Comparison of ENCODE assay signal across 25 mouse cellular contexts in the genomic region with DNA sequence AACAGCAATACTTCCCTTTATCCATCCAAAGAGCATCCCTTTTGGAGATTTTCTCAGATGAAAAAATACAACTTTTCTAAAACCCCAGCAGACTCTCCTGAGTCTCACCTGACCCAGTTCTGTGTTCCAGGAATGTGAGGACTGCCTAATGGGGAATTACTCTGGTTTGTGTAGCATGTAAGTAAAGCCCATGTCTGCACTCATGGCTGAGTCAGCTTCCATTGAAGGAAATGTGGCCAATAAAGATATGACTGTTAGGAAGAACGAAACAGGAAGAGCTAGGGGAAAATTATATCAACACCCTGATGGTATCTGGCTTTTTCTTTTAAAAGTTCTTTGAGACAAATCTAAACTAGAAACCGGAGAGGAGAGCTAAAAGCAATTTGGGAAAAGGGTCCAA. TPM values are rescaled to one million over a fixed set of nuclear protein-coding genes. Genes with fewer than 3 reads are reported as not detected.
DNase-seq lines count a peak whose midpoint lies in the region; ATAC-seq and TF ChIP-seq lines count a peak whose summit lies in the region.
"Had no signal": no experiment of that assay in that cellular context is flagged by ENCODE, and none has a peak within 500 bp of the region (broad histone marks: within the 10 kb centered on the region; RNA-seq: fewer than 3 reads in every experiment).

No protein-coding gene starts in this region.

- no peak overlapping the region for H3K4me2 ChIP-seq in lung, postnatal 0 days (replicated peaks; ENCODE audit: low read depth, low read length)
- H3K4me2 ChIP-seq: embryonic facial prominence, embryonic 15.5 days; forebrain, embryonic 15.5 days; heart, embryonic 13.5 days; hindbrain, embryonic 12.5 days had no signal

- no peak overlapping the region for H3K9ac ChIP-seq in lung, postnatal 0 days (replicated peaks; ENCODE audit: low read depth)
- H3K9ac ChIP-seq in MEL (ENCODE audit: control insufficient read depth, low read depth, low read length, poor library complexity, severe bottlenecking): no peak overlapping the region
- H3K9ac ChIP-seq: embryonic facial prominence, embryonic 15.5 days; forebrain, embryonic 15.5 days; heart, embryonic 13.5 days; hindbrain, embryonic 12.5 days had no signal

- WGBS in lung, postnatal 0 days: 57% methylated on average over 2 of the region's 2 CpGs

- no peaks in the 10 kb centered on the region for H3K9me3 ChIP-seq in lung, postnatal 0 days (ENCODE audit: low read length)
- no peaks in the 10 kb centered on the region for H3K9me3 ChIP-seq in MEL (replicated peaks; ENCODE audit: insufficient read depth, low read length)
- H3K9me3 ChIP-seq: embryonic facial prominence, embryonic 15.5 days; forebrain, embryonic 10.5 days; forebrain, embryonic 15.5 days; heart, embryonic 13.5 days; hindbrain, embryonic 12.5 days had no signal

- no peaks in the 10 kb centered on the region for H3K36me3 ChIP-seq in lung, postnatal 0 days (ENCODE audit: insufficient read depth, low read length)
- H3K36me3 ChIP-seq in MEL (ENCODE audit: control insufficient read depth in 1 of 2, insufficient read depth in 2 of 2, low read length in 2 of 2): peaks cover 9 to 26% of the 10 kb centered on the region in 2 experiments

- H3K27ac ChIP-seq in lung, postnatal 0 days (ENCODE audit: low read length): 0 out of 2 replicates have a peak overlapping the region, but pooled peaks have one; percentile 5
- peak overlapping the region; percentile 63 for H3K27ac ChIP-seq in MEL (ENCODE audit: control insufficient read depth, low read depth, low read length)
- H3K27ac ChIP-seq: embryonic facial prominence, embryonic 15.5 days; forebrain, embryonic 10.5 days; forebrain, embryonic 15.5 days; heart, adult 2 months; heart, embryonic 13.5 days; hindbrain, embryonic 12.5 days had no signal

- TF ChIP-seq RAD21 in MEL (IDR thresholded peaks at IDR 0.05; ENCODE audit: low read depth, low read length): no peak

- intact Hi-C loops in left cerebral cortex, postnatal 4 days (cut with DNase I): no loop called here

- H3K27me3 ChIP-seq in lung, postnatal 0 days (replicated peaks; ENCODE audit: insufficient read depth, low read length): no peaks in the 10 kb centered on the region
- H3K27me3 ChIP-seq in MEL (ENCODE audit: control insufficient read depth in 1 of 2, insufficient read depth in 2 of 2, low read length in 2 of 2): no peaks in the 10 kb centered on the region
- H3K27me3 ChIP-seq: embryonic facial prominence, embryonic 15.5 days; forebrain, embryonic 15.5 days; heart, embryonic 13.5 days; hindbrain, embryonic 12.5 days had no signal

- H3K4me1 ChIP-seq in lung, postnatal 0 days (ENCODE audit: insufficient read depth, low read depth, low read length): peaks cover 6% of the 10 kb centered on the region
- peaks cover 11 to 20% of the 10 kb centered on the region in 2 experiments for H3K4me1 ChIP-seq in MEL (ENCODE audit: control insufficient read depth in 1 of 2, insufficient read depth in 2 of 2, low read length in 2 of 2)

- DNase-seq in lung, postnatal 0 days (ENCODE audit: low spot score): no peak
- DNase-seq in lung, adult 18-20 months: no peak
- peak; percentile 73 for DNase-seq in MEL (ENCODE audit: low read depth, low spot score)
- DNase-seq in left cerebral cortex, postnatal 4 days: no peak
- DNase-seq in frontal cortex, adult 2 months (ENCODE audit: extremely low spot score in 1 of 2, low spot score in 1 of 2): no peak
- DNase-seq: adrenal gland, adult 2 months; adrenal gland, postnatal 25 days; B cell, adult 2 months; cerebellum, adult 18-20 months; cerebellum, adult 9-11 months; cerebellum, postnatal 36 days; embryo, embryonic 11 days; gastrocnemius, postnatal 10 days; heart, adult 2 months; heart, postnatal 36 days had no signal

- no peak for TF ChIP-seq POLR2A in MEL (IDR thresholded peaks at IDR 0.05; ENCODE audit: control insufficient read depth in 1 of 2, insufficient read depth in 1 of 2, low read depth in 1 of 2, low read length in 2 of 2, poor library complexity in 1 of 2)

- H3K4me3 ChIP-seq in lung, postnatal 0 days (ENCODE audit: low read depth, low read length): no peak overlapping the region
- no peak overlapping the region for H3K4me3 ChIP-seq in MEL (ENCODE audit: control insufficient read depth in 1 of 2, insufficient read depth in 1 of 2, low read depth in 2 of 2, low read length in 2 of 2)
- H3K4me3 ChIP-seq: embryonic facial prominence, embryonic 15.5 days; erythroblast, embryonic 14.5 days; forebrain, embryonic 10.5 days; forebrain, embryonic 15.5 days; heart, adult 2 months; heart, embryonic 13.5 days; hindbrain, embryonic 12.5 days had no signal

- no peaks in the 10 kb centered on the region for H3K79me2 ChIP-seq in MEL (ENCODE audit: control insufficient read depth, insufficient read depth, low read length, poor library complexity)

- 0 out of 2 replicates have a peak, but pooled peaks have one; percentile 28 for TF ChIP-seq EP300 in lung, postnatal 0 days (IDR thresholded peaks at IDR 0.05)
- peak; percentile 85 to 96 for TF ChIP-seq EP300 in MEL (IDR thresholded peaks at IDR 0.05; ENCODE audit: low read depth in 1 of 2, low read length in 2 of 2)

- no peak for ATAC-seq in lung, postnatal 0 days
- ATAC-seq in hematopoietic stem cell, adult 5-6 weeks (replicated peaks in 1 of 2; ENCODE audit: insufficient read depth in 1 of 2, low FRiP score in 2 of 2, low TSS enrichment in 1 of 2, low read depth in 1 of 2, poor library complexity in 2 of 2, severe bottlenecking in 2 of 2): peak; percentile 54 to 59; a peak in 2 of 4 replicates
- ATAC-seq: CD4-positive, CD25-positive, alpha-beta regulatory T cell, adult 4 months; forebrain, embryonic 15.5 days; hindbrain, embryonic 16.5 days; inflammation-experienced regulatory T-cells, adult 6 months had no signal

- TF ChIP-seq CTCF in lung, postnatal 0 days (IDR thresholded peaks at IDR 0.05): peak; percentile 11; the same call in 1 of the 2 replicates
- no peak for TF ChIP-seq CTCF in MEL (IDR thresholded peaks at IDR 0.05 in 2 of 3, conservative IDR thresholded peaks at IDR 0.05 in 1 of 3; ENCODE audit: control insufficient read depth in 1 of 3, insufficient read depth in 1 of 3, low read depth in 2 of 3, low read length in 3 of 3, poor library complexity in 1 of 3, severe bottlenecking in 1 of 3)

TF ChIP-seq in MEL, 35 proteins besides CTCF, POLR2A, EP300 and RAD21:
- TF ChIP-seq MYC (IDR thresholded peaks at IDR 0.05; ENCODE audit: low read depth, low read length): peak; percentile 54; the same call in 1 of the 2 replicates
- TF ChIP-seq SMC3 (IDR thresholded peaks at IDR 0.05; ENCODE audit: low read depth, low read length): 0 out of 2 replicates have a peak, but pooled peaks have one; percentile 11
- peak; percentile 88 for TF ChIP-seq GATA1 (IDR thresholded peaks at IDR 0.05; ENCODE audit: low read depth, low read length)
- no peak for TF ChIP-seq MAX (IDR thresholded peaks at IDR 0.05; ENCODE audit: low read length)
- 0 out of 2 replicates have a peak, but pooled peaks have one; percentile 22 for TF ChIP-seq HCFC1 (IDR thresholded peaks at IDR 0.05; ENCODE audit: low read depth, low read length)
- no peak for TF ChIP-seq USF2 (IDR thresholded peaks at IDR 0.05; ENCODE audit: borderline replicate concordance in 1 of 2, insufficient read depth in 1 of 2, low read depth in 1 of 2, low read length in 2 of 2)
- peak; percentile 70; the same call in 1 of the 2 replicates for TF ChIP-seq ETS1 (IDR thresholded peaks at IDR 0.05; ENCODE audit: low read depth, low read length)
- TF ChIP-seq ELF1 (IDR thresholded peaks at IDR 0.05; ENCODE audit: low read depth, low read length): peak; percentile 49; the same call in 1 of the 2 replicates
- TF ChIP-seq MAFK (IDR thresholded peaks at IDR 0.05; ENCODE audit: borderline replicate concordance, low read depth, low read length): peak; percentile 84
- TF ChIP-seq ZKSCAN1 (IDR thresholded peaks at IDR 0.05; ENCODE audit: low read depth, low read length): no peak
- no peak for TF ChIP-seq MAZ (IDR thresholded peaks at IDR 0.05; ENCODE audit: low read depth, low read length)
- TF ChIP-seq TCF12 (IDR thresholded peaks at IDR 0.05; ENCODE audit: low read depth, low read length): peak; percentile 82; the same call in 1 of the 2 replicates
- TF ChIP-seq SIN3A (IDR thresholded peaks at IDR 0.05; ENCODE audit: low read length): peak; percentile 66
- peak; percentile 75 for TF ChIP-seq TAL1 (IDR thresholded peaks at IDR 0.05; ENCODE audit: low read length)
- no peak for TF ChIP-seq POLR2AphosphoS5 (IDR thresholded peaks at IDR 0.05; ENCODE audit: borderline replicate concordance, low read depth, low read length)
- TF ChIP-seq RCOR1 (IDR thresholded peaks at IDR 0.05; ENCODE audit: low read depth, low read length): peak; percentile 58; the same call in 1 of the 2 replicates

RNA-seq across cellular contexts. Expression of a gene that starts 33.7 kb away (rescaled TPM):
- 25.9 and 26.8 TPM in 2 replicates for polyA plus RNA-seq in lung, postnatal 0 days (2015; fragmentation: Nextera tagmentation; extraction: Ambion mirVana)
- 40.8 and 50.3 TPM in 2 replicates for total RNA-seq in MEL (2012; rRNA removed)
- polyA plus RNA-seq in MEL (2012; ENCODE audit: insufficient read depth in 1 of 2, insufficient read length in 2 of 2, low read depth in 1 of 2, low replicate concordance in 2 of 2, missing spikeins in 1 of 2): 10 to 100 TPM in 1 of 2 experiments, not detected in 1; 42.4 TPM
- 48.5 and 65.8 TPM in 2 replicates for total RNA-seq in hematopoietic stem cell, adult 5-6 weeks (2017)
- 10 to 100 TPM; 22.3 to 22.4 TPM for total RNA-seq in left cerebral cortex, postnatal 4 days (2021)
- 20.8 and 22.1 TPM in 2 replicates for polyA plus RNA-seq in frontal cortex, adult 2 months (2012; rRNA removed)

RNA-seq across cellular contexts. Expression of a gene that starts 37.9 kb away (rescaled TPM):
- 12.0 and 13.2 TPM in 2 replicates for polyA plus RNA-seq in lung, postnatal 0 days (2015; fragmentation: Nextera tagmentation; extraction: Ambion mirVana)
- total RNA-seq in MEL (2012; rRNA removed): 4.1 and 4.2 TPM in 2 replicates
- polyA plus RNA-seq in MEL (2012; ENCODE audit: insufficient read depth in 1 of 2, insufficient read length in 2 of 2, low read depth in 1 of 2, low replicate concordance in 2 of 2, missing spikeins in 1 of 2): 1 to 10 TPM in 1 of 2 experiments, not detected in 1; 8.6 TPM
- 42.3 and 45.7 TPM in 2 replicates for total RNA-seq in hematopoietic stem cell, adult 5-6 weeks (2017)
- total RNA-seq in left cerebral cortex, postnatal 4 days (2021): 10 to 100 TPM; 32.0 to 38.0 TPM
- polyA plus RNA-seq in frontal cortex, adult 2 months (2012; rRNA removed): 11.9 and 13.0 TPM in 2 replicates
